Mouse (Mus musculus): ENCODE data around the gene Ttll13. TPM values are rescaled to one million over a fixed set of nuclear protein-coding genes. Genes with fewer than 3 reads are reported as not detected.

Gene Ttll13
- 0.97 TPM for polyA plus RNA-seq (2014; fragmentation: Illumina TruSeq; extraction: RNeasy Lipid Tissue Mini Kit (QIAGEN cat#74804); ENCODE audit: low read depth, low replicate concordance)

GRCm38 (mm10) chr7:80246148-80246721, at the start of gene Ttll13:
Gene Ttll13 (plus strand): TSS chr7:80246376.

GRCm38 (mm10) chr7:80232489-80233029, 13.6 kb upstream of the Ttll13 start, which contains the start of the genes Cib1 and Gdpgp1:
Gene Cib1 (minus strand): TSS chr7:80232813.
Gene Gdpgp1 (plus strand): TSS chr7:80232865.

GRCm38 (mm10) chr7:80260625-80261371, 14.6 kb downstream of the Ttll13 start, which contains the start of gene Ngrn:
Gene Ngrn (plus strand): TSS chr7:80261215.

GRCm38 (mm10) chr7:80268897-80269750, 22.9 kb downstream of the Ttll13 start, which contains the start of gene Vps33b:
Gene Vps33b (plus strand): TSS chr7:80269649.

GRCm38 (mm10) chr7:80294062-80294763, 48.0 kb downstream of the Ttll13 start, which contains the start of gene Prc1:
Gene Prc1 (plus strand): TSS chr7:80294450.

Other genes with a start within 250 kb of the Ttll13 start
- gene Zfp710, start 221.6 kb upstream of the Ttll13 start, polyA plus RNA-seq (2014; fragmentation: Illumina TruSeq; extraction: RNeasy Lipid Tissue Mini Kit (QIAGEN cat#74804); ENCODE audit: low read depth, low replicate concordance): 0.73 TPM
- gene Idh2, start 131.0 kb upstream of the Ttll13 start, polyA plus RNA-seq (2014; fragmentation: Illumina TruSeq; extraction: RNeasy Lipid Tissue Mini Kit (QIAGEN cat#74804); ENCODE audit: low read depth, low replicate concordance): 35.3 TPM
- 1.7 TPM for gene Sema4b, start 59.5 kb upstream of the Ttll13 start, polyA plus RNA-seq (2014; fragmentation: Illumina TruSeq; extraction: RNeasy Lipid Tissue Mini Kit (QIAGEN cat#74804); ENCODE audit: low read depth, low replicate concordance)
- 24.1 TPM for gene Cib1, start 13.6 kb upstream of the Ttll13 start, polyA plus RNA-seq (2014; fragmentation: Illumina TruSeq; extraction: RNeasy Lipid Tissue Mini Kit (QIAGEN cat#74804); ENCODE audit: low read depth, low replicate concordance)
- 1.5 TPM for gene Gdpgp1, start 13.5 kb upstream of the Ttll13 start, polyA plus RNA-seq (2014; fragmentation: Illumina TruSeq; extraction: RNeasy Lipid Tissue Mini Kit (QIAGEN cat#74804); ENCODE audit: low read depth, low replicate concordance)
- gene Ngrn, start 14.8 kb downstream of the Ttll13 start, polyA plus RNA-seq (2014; fragmentation: Illumina TruSeq; extraction: RNeasy Lipid Tissue Mini Kit (QIAGEN cat#74804); ENCODE audit: low read depth, low replicate concordance): 15.5 TPM
- gene Vps33b, start 23.3 kb downstream of the Ttll13 start, polyA plus RNA-seq (2014; fragmentation: Illumina TruSeq; extraction: RNeasy Lipid Tissue Mini Kit (QIAGEN cat#74804); ENCODE audit: low read depth, low replicate concordance): 7.2 TPM
- gene Prc1, start 48.1 kb downstream of the Ttll13 start, polyA plus RNA-seq (2014; fragmentation: Illumina TruSeq; extraction: RNeasy Lipid Tissue Mini Kit (QIAGEN cat#74804); ENCODE audit: low read depth, low replicate concordance): 1.8 TPM
- 1.7 TPM for gene Rccd1, start 78.1 kb downstream of the Ttll13 start, polyA plus RNA-seq (2014; fragmentation: Illumina TruSeq; extraction: RNeasy Lipid Tissue Mini Kit (QIAGEN cat#74804); ENCODE audit: low read depth, low replicate concordance)
- gene Unc45a, start 94.6 kb downstream of the Ttll13 start, polyA plus RNA-seq (2014; fragmentation: Illumina TruSeq; extraction: RNeasy Lipid Tissue Mini Kit (QIAGEN cat#74804); ENCODE audit: low read depth, low replicate concordance): 2.1 TPM
- 23.2 TPM for gene Hddc3, start 96.7 kb downstream of the Ttll13 start, polyA plus RNA-seq (2014; fragmentation: Illumina TruSeq; extraction: RNeasy Lipid Tissue Mini Kit (QIAGEN cat#74804); ENCODE audit: low read depth, low replicate concordance)
- gene Man2a2, start 125.0 kb downstream of the Ttll13 start, polyA plus RNA-seq (2014; fragmentation: Illumina TruSeq; extraction: RNeasy Lipid Tissue Mini Kit (QIAGEN cat#74804); ENCODE audit: low read depth, low replicate concordance): 8.3 TPM
- gene Fes, start 141.6 kb downstream of the Ttll13 start, polyA plus RNA-seq (2014; fragmentation: Illumina TruSeq; extraction: RNeasy Lipid Tissue Mini Kit (QIAGEN cat#74804); ENCODE audit: low read depth, low replicate concordance): not detected
- 2.9 TPM for gene Furin, start 159.1 kb downstream of the Ttll13 start, polyA plus RNA-seq (2014; fragmentation: Illumina TruSeq; extraction: RNeasy Lipid Tissue Mini Kit (QIAGEN cat#74804); ENCODE audit: low read depth, low replicate concordance)

Data from kidney, adult 10 weeks (tissue).